Mouse (Mus musculus) mesoderm, embryonic 11.5 days (tissue): ENCODE measurements around the gene Rasgrf2.
A peak's percentile ranks its signal among the peaks of the same experiment; 100 is the strongest.
"Not testable (repeated sequence)": the region's sequence is repeated elsewhere in the genome, so short reads cannot be mapped to it uniquely, and the experiment has no call there.

Source experiments
- DNase-seq: peaks from one replicate; pipeline ENCODE4 v3.0.0-alpha.2; 2012; ENCODE audit warnings: low read depth, low spot score

Gene Rasgrf2

DNA sequence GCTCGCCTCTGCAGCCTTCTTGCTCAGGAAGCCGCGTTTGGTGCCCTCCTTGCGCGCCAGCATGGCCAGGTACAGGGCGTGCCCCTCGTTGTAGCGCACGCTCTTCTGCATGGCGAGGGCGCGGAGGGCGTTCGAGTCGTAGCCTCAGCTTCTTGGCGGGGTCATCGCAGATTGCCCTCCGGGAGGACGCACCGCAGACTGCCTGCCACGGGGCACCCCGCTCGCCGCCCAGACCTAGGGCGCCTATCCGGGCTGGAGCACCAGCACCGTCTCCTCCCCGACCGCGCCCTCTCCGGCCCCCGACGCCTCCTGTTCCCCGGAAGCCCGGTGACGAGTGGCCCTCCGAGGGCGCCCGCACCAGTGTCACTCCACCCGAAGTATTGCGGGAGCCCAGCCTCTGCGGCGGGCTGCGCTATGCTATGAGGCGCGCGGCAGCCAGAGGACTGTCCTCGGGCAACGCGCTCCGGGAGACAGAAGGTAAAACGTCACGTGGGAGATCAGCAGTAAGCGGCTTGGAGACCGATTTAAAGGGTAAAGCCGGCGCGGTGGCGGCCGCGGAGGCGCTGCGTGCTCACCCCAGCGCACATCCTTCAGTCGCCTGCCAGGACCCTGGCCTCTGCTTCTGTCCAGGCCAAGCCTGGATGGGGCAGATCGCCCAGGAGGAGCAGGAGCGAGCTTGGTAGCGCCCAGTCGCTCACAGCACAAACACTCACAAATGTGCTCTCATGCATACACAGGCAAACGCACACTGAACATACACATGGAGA is at the start of gene Rasgrf2:
Gene Rasgrf2, minus strand, starts transcription at position 273 of the 767 bp plus-strand sequence.
- DNase-seq = peak; percentile 39

DNA sequence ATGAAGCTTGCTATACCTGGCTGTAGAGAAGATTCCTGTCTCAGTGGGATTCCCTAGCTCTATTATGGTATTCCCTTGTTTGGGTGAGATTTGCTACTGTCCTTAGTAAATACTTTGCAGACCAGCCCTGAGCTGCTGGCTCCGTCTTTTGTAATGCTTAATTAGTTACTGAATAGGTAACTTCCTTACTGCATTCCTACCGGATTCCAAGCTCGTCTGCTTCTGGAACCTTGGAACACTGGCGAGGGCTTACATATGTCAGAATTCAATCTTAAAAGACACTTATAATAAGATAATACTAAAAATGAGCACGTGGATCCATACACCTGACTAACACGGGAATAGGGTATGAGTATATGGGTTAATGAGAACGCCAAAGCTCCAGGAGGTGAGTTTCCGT is 41.2 kb upstream of the Rasgrf2 start:
- DNase-seq = not testable (repeated sequence)

DNA sequence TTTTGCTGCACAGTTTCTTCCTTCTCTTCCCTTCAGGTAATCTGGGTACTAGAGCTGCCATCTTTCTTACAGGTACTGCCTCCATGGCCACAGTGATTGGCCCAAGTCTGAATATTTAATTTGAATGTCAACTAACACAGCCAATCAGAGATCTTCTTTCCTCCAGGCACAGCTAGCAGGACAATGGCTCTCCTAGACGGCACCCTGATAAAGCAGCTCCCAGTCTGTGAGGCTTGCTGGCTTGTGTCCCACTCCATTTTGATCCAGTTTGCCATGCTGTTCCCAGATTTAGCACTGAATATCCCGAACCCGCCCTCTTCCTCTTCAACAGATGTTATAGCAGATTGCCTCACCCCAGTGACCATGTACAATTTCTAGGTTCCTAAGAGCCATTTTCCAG is 19.1 kb upstream of the Rasgrf2 start:
- no peak for DNase-seq

DNA sequence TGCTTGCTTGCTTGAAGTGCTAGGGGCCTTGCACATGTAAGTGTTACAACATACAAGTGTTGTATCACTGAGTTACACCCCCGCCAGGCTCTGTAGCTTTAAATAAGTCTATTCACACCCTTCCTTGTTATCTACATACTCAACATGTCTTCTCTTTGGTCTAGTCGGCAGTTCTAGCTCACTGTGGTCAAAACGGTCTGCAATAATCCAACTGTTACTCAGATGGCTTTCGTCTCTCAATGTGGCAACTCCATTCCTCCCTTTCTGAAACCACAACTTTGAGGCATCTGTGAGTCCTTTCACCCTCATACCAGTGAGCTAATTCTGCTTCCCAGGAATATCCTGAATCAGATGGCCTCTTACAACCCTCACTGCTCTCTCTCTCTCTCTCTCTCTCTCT is 17.4 kb upstream of the Rasgrf2 start:
- no peak for DNase-seq

DNA sequence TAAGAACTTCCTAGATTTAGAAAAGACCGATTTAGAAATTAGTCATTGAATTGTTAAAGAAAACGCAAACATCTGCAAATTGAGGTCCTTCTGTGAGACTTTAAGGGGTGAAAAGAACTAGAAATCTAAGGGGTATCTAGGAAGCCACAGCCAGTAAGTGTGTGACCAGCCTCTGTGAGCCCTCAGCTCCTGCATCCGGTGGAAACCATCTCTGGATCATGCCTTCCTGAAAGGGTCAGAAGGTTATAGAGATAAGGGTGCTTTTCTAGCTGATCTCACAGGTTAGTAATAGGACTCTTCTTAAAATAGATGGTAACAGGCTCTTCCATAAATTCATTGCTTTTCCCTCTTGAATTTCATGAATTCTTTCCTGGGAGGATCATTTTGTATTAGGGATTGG is 3.3 kb upstream of the Rasgrf2 start:
- DNase-seq = no peak

DNA sequence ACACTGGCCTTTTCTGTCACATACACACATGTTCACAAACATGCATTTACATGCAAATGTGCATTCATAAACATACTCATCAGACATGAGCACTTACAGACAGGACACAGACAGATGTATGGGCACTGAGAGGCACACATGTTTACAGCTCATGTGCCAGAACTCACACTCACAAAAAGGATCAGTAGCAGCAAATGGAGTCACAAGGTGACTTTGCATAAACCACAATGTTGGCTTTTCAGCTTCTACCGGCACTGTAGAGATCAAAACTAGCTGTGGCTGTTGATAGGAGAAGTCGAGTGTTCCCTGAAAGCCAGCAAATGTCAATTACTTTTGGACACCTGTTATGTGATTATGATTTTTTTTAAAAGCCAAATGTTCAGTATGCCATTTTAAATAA is 1.1 kb upstream of the Rasgrf2 start:
- no peak for DNase-seq

DNA sequence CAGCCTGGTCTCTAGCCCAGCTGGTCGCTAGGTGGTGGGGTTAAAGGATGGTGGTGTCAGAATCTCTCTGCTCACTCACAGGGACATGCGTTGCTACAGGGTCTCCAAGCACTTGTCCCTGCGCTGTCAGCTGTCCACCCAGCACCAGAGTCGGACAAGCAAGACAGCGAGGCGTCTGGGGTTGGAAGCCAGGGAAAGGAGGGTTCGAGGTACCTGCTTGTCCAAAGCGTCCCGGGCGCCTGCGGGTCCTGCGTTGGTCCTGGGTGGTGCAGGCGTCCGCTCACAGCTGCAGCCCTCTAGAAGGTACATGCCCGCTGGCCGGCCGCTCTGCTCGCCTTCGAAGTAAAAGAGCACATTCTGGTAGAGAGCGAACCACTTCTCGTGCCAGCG is 467 bp downstream of the Rasgrf2 start:
- DNase-seq = peak; percentile 9

DNA sequence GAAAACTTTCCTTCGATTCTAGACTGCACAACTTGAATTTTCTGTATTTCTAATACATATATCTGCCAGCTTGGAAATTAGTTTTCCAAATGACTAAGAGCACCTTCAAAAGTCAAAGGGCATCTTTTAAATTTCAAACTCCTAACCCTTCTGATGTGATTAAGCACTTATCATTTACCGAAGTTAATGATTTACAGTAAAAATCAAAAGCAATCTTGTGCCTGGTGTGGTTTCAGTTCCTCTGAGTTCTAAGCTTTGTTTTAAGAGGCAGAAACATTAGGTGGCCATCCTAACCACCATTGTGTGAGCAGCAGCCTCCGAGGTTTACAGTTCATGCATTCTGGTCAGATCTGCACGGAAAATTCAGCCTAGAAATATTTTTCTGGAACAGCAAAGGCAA is 1.6 kb downstream of the Rasgrf2 start:
- DNase-seq = no peak

DNA sequence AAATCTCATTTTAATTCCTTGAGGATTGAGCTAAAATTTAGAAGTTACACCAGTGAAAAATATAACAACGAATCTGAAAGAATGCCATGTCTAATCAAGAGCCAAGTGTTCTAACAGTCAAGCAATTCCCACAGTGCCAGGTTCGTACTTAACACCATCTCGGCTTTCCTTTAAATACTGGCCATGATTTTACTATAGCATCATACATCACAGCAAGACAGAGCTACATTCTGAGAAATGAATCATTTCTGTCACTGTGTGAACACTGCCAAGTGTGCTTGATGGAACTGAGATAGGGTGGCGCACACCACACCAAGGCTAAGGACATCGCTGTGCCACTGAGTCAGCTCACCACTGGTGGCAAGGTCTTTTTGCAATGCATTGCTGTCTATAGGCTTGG is 5.6 kb downstream of the Rasgrf2 start:
- DNase-seq = no peak

DNA sequence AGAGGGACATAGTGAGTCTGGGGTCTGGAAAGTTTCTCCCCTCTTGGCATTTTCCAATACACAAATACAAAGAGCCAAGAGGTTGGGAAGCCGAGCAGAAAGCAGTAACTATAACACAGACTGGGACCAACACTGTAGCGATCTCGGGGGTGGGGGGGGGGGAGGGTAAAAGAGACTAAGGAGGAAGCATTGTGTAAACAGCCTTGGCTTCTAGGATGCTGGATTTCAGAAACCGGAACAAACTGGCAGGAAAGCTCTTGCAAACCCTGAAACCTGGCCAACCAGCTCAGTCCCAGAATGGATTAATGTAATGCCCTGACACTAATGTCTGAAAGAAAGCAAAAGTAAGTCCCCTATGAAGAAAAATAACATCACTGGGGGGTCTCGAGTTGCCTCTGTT is 11.8 kb downstream of the Rasgrf2 start:
- DNase-seq = no peak

DNA sequence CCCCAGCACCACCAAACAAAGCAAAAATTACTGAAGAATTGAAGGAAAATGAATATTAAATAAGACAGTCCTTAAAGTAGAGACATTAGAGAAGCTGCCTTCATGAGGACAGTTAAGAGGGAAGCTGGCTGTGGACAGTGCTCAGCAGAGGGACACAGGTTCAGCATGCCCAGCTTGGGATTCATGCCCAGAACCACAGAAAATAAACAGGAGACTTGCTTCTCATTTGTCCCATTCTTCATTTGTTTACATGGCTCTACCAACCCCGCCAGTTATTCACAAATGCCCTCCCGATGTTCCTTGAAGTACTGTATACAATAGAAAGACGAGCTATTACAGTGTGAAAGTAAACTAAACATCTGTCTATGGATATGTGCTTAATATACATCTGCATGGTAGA is 17.4 kb downstream of the Rasgrf2 start:
- DNase-seq = no peak

DNA sequence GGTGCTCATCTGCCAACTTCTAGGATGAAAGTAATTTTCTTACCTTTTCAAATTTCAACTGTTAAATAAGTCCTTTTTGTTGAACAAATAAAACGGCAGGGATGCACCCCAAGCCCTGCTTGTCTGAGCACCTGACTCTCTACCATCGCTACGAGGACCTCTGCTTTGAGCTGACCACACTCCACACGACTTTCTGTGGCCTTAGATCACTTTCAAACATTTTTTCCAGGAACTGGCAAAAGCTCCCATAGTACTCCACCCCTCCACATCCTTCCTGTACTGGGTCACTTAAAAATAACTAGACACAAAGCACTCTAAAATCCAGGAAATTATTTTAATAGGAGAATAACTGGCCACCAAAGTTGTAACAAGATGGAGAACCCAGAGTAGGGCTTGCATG is 23.2 kb downstream of the Rasgrf2 start:
- DNase-seq = no peak

DNA sequence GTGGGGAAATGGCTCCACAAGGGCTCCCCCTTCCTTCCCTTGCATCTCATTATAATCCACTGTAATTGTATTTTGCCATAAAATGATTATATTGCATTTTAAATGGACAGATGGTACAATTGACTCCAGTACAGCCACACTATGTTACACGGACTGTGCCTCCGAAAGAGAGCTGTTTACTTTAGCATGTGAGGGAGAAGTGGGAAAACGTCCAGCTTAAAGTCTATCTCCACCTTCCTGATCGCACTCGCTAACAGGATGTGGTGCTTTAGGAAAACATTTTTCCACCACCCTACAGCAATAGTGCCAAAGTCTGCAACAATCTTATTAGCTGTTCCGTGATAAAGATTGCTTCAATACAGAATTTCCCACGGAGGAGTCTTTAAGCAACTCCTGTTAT is 27.2 kb downstream of the Rasgrf2 start:
- no peak for DNase-seq

DNA sequence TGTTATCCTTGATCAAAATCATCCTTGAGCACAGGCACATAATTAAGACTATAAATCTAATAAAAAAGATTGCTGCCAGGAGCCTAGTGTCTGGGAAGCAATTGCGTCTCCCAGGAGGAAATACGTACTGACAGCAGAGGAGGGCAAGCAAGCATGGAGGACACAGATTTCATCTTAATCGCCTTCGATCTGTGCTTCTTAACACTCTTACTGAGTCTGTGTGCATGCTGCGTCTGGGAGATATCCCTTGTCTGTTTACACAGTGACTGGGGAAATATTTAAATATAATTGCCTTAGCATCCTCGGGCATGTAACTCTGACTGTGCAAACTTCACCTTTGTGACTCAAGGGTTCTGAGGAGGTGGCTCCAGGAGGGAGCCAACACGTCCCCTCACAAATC is 33.0 kb downstream of the Rasgrf2 start:
- no peak for DNase-seq

DNA sequence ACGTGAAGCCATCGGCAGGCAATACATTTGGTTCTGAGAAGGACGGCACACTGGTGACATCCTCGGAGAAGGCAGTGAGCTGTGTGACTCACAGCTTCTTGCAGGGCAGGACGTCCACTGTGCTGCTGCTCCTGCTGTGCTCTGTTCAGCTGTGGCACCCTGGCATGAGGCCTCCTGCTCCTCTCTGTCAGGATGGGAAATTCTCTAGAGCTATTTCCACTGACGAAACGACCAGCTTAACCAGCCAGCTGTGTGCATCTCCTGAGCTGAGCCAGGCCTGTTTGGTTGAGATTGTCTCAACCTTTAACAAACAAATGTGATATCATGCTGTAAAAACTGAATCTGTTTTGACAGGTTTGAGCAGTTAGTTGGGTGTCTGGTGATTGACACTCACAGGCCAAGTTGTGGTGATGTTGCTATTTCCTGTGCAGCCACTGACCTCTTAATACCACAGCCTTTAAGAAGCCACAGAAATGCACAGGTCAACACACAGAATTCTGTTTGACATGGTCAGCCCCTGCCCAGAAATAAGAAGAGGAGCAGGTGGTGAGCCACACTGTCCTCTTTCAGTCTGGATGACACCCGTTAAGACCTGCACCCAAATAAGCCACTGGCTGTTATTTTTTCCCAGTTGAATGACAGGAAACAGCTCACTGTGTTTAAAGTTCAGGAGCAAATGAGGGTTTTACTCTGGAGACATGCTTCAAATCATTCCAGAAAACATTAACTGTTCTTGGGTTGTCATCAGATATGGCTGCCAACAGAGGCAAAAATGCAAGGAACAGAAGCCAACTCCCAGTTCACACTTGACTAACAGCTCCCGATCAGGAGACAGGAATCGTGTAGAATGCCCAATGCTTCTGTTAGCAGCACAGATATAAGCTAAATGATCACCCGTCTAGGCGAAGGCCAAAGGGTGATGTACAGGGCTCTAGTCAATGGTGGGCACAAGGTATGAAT is 36.0 kb downstream of the Rasgrf2 start:
- DNase-seq = no peak

DNA sequence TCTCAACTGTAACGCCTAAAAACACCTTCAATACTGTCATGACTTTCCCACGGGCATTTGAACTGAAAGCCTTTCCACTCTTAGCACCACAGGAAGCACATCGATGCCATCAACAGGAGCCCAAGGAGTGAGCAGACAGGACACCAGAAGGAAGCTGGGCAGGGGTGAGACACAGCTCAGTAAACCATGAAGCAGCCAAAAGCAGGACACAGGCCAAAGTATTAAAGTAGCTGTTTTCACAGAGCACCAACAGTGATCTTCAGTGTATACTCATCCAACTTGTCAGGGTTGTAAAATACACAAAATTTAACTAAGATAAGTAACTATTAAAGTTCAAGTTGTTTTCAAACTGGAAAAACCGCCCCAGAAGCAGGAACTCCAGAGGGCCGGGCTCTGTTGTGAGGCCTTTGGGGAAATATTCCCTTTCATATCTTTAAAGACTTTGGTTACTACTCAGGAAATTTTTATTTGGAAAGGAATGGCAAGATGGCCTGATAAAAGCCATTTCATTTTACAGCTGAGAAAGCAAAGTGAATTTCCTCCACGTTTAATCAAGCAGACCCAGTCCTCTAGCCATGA is 37.7 kb downstream of the Rasgrf2 start:
- no peak for DNase-seq

DNA sequence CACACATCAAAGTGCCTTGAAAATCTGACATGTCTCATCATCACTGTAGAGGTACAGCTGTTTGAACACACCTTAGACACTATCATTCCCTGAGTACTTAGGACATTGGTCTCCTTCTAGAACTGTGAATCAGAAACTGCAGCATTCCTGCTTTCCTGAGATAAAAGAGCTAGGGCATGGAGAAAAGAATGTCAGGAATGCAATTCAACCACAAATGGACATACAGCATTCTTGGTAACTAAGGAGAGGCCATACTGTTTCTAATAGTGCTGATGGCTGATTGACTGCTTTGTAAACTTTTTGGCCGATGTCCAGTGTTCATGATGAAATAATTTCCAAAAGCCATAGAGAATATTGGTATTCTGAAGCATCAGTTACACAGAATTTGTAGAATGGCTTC is 58.3 kb downstream of the Rasgrf2 start:
- DNase-seq = peak; percentile 23

DNA sequence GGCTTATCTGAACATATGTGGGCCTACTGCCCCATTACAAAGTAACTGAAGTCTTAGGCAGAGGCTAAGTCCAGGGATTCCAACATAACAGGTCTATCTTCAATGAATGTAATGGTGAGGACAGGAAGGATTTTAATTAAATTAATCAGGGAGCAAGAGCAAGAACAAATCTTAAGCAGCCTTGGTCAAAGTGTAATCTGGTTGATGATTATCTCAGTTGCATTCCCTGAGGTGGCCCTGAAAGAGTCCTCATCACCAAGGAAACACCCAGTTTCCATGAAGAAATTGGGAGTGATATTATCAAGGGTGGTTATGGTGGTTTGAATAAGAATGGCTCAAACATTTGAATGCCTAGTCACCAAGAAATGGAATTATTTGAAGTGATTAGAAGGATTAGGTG is 62.8 kb downstream of the Rasgrf2 start:
- DNase-seq = no peak

DNA sequence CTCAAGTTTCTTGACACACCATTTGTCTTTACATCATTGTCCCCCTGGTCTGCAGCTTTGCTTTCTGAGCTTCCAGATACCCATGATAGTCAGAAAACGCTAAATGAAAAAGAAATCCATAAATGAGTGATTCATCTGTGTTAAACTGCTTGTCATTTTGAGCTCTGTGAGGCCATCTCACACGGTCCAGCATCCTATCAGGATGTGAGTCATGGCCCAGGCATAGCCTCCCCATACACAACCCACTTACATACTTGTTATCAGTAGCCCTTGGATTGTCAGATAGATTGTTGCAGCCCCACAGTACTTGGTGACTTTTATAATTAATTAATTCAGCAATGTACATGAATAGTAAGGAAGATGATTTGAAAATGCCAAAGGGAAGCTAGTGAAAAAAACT is 63.6 kb downstream of the Rasgrf2 start:
- DNase-seq = no peak

DNA sequence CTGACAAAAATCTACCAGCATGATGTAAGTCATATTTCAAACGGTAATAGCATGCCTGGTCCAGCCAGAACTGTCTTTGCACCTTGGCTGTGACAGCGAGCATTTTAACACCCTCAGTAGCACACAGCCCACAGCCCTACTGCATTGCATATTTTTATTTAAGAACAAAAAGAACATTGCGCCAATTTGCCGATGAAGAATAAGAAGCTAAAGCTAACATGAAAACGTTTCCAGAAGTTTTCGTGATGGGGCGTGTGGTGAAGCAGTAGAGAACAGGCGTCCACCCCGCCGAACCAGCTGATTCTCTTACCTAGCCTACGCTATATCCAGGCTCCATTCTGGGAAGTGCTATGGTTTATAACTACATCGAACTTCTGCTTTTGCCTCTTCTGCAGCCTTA is 77.7 kb downstream of the Rasgrf2 start:
- no peak for DNase-seq

DNA sequence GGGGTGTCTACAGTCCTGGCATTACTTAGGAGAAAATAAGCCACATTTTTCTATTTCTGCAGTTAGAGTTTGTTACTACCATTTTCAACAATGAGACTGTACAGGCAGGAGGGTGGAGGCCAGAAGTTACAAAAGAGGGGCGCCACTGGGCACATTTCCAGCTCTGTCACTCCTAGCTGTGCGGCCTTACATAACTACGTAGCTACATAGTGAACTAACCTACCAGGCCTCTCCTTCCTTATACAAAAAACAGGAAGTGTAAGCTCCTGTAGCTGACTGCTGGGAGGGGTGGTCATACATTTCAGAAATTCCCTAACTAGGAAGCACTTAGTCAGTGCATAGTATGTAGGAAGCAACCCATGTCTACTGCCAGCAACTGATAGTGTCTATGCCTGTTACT is 78.5 kb downstream of the Rasgrf2 start:
- DNase-seq = no peak

DNA sequence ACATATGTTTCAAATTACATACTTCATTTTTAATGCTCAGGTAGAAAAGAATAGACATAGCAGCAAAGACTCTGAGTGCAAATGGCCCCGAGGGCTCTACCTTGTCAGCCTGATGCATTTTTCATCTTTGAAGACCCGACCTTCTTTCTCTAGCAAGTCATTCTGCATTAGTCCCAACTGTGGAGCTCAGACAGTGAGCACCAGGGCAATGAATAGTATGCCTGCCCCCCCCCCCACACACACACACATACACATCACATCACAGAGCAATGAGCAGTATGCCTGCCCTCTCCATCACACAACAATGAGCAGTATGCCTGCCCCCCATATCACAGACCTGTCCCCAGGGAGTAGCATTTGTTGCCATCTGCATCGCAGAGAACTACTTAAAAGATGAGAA is 80.2 kb downstream of the Rasgrf2 start:
- DNase-seq = peak; percentile 30
